8 mouse cellular contexts compared by ENCODE assay signal in the genomic region with DNA sequence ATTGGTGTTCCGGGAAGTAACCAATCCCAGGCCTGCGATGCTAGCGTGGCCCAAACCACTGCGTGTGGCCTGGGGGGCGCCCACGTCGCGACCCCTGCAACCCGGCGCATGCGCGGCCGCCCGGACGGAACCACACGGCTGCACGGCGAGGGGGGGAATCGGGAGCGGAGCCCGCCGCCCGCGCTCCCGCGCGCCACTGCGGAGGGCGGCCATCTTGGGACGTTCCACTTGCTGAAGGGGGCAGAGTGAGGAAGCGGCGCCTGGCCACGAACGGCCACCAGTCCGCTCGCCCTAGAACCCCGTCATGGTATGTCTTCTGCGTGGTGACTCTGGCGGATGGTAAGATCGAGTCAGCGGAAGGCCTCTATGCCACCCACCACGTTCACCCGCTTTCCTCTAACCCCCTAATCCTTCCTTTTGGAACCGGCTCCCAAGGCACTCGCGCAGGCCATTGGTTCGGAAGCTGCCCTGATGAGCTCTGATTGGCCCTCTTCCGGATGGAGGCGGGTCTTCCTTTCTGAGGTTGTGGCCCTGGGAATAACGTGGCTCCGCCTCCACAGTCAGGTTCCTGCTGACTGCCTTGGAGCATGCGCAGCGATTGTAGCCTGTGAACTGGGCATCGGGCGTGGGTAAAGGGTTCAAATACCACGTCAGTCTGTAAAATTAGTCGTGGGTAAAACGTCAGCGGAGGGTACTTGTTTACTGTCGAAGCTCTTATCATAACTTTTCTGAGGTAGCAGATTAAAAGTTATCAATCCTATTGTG. TPM values are rescaled to one million over a fixed set of nuclear protein-coding genes. Genes with fewer than 3 reads are reported as not detected.
DNase-seq lines count a peak whose midpoint lies in the region; ATAC-seq lines count a peak whose summit lies in the region.

TSS of gene Wdr45 (plus strand) at position 199 of the 765 bp plus-strand sequence.

- peak; percentile 97 for ATAC-seq in megakaryocyte progenitor cell, adult 5-6 weeks (replicated peaks; ENCODE audit: poor library complexity)

- peak; percentile 98 for DNase-seq in adipocyte (ENCODE audit: low spot score)
- peak; percentile 93 for DNase-seq in embryo, embryonic 10 days (ENCODE audit: low spot score)
- peak; percentile 80 for DNase-seq in gastrocnemius, postnatal 10 days
- peak; percentile 94 for DNase-seq in induced T-regulatory cell, adult 2 months (ENCODE audit: low read depth)
- DNase-seq in left cerebral cortex, adult 9 months (ENCODE audit: low spot score in 2 of 2) = peak; percentile 92 to 96
- peak; percentile 84 for DNase-seq in right cerebral cortex, postnatal 14 days
- peak; percentile 82 to 90 for DNase-seq in urinary bladder, postnatal 36 days (ENCODE audit: low spot score in 2 of 2)

RNA-seq across cellular contexts. Expression of gene Wdr45, which starts in this region (rescaled TPM):
- 10 to 100 TPM; 19.6 to 24.3 TPM for total RNA-seq in gastrocnemius, postnatal 10 days (2021)
- 27.3 and 39.9 TPM in 2 replicates for total RNA-seq in megakaryocyte progenitor cell, adult 5-6 weeks (2015)
- 18.4 and 21.7 TPM in 2 replicates for total RNA-seq in megakaryocyte progenitor cell, adult 5-6 weeks (2017)

Comparison
In these comparisons a context has a peak if more than half of its experiments do, and no peak if none do; other contexts are left out.
1. Peak in every context shown above with its lines: DNase-seq and ATAC-seq.